ENCODE assay signal across 12 mouse cellular contexts in genomic region chr8:114207026-114207425, GRCm38 (mm10). TPM values are rescaled to one million over a fixed set of nuclear protein-coding genes. Genes with fewer than 3 reads are reported as not detected.
DNase-seq lines count a peak whose midpoint lies in the region; ATAC-seq and TF ChIP-seq lines count a peak whose summit lies in the region.
"Had no signal": no experiment of that assay in that cellular context is flagged by ENCODE, and none has a peak within 500 bp of the region (broad histone marks: within the 10 kb centered on the region; RNA-seq: fewer than 3 reads in every experiment).

No protein-coding gene starts in this region.

- no peak overlapping the region for H3K9ac ChIP-seq in limb, embryonic 12.5 days (replicated peaks)
- 0 out of 2 replicates have a peak overlapping the region, but pooled peaks have one; percentile 47 for H3K9ac ChIP-seq in forebrain, embryonic 12.5 days
- H3K9ac ChIP-seq in limb, embryonic 14.5 days (ENCODE audit: low read depth, low read length, severe bottlenecking), result no peak overlapping the region
- H3K9ac ChIP-seq: intestine, embryonic 15.5 days; liver, postnatal 0 days had no signal

- TF ChIP-seq POLR2A in limb, embryonic 14.5 days (IDR thresholded peaks at IDR 0.05; ENCODE audit: borderline replicate concordance, extremely low read depth, insufficient read depth, insufficient read length), result no peak

- no peak overlapping the region for H3K27ac ChIP-seq in limb, embryonic 12.5 days
- no peak overlapping the region for H3K27ac ChIP-seq in limb, embryonic 10.5 days
- H3K27ac ChIP-seq in forebrain, embryonic 12.5 days, result no peak overlapping the region
- H3K27ac ChIP-seq in limb, embryonic 14.5 days (replicated peaks; ENCODE audit: low read depth, low read length), result no peak overlapping the region
- H3K27ac ChIP-seq in heart, embryonic 10.5 days, result no peak overlapping the region
- H3K27ac ChIP-seq: intestine, embryonic 15.5 days had no signal

- no peak for ATAC-seq in limb, embryonic 12.5 days (ENCODE audit: insufficient number of reproducible peaks, insufficient read depth, low FRiP score, low TSS enrichment, low read depth)
- no peak for ATAC-seq in forebrain, embryonic 12.5 days (ENCODE audit: low FRiP score)
- no peak for ATAC-seq in limb, embryonic 14.5 days (ENCODE audit: low FRiP score, low read depth)
- ATAC-seq: intestine, embryonic 15.5 days; liver, postnatal 0 days; Patski had no signal

- peaks cover 55% of the 10 kb centered on the region for H3K27me3 ChIP-seq in limb, embryonic 12.5 days
- peaks cover 53% of the 10 kb centered on the region for H3K27me3 ChIP-seq in limb, embryonic 10.5 days (ENCODE audit: low read depth, poor library complexity, severe bottlenecking)
- H3K27me3 ChIP-seq in forebrain, embryonic 12.5 days, result peaks cover 14% of the 10 kb centered on the region
- peaks cover 28% of the 10 kb centered on the region for H3K27me3 ChIP-seq in limb, embryonic 14.5 days (ENCODE audit: control insufficient read depth, insufficient read depth, low read length)
- H3K27me3 ChIP-seq in heart, embryonic 10.5 days (ENCODE audit: insufficient read depth, poor library complexity, severe bottlenecking), result peaks cover 51% of the 10 kb centered on the region

- DNase-seq in limb, embryonic 10.5 days (ENCODE audit: low spot score), result no peak
- no peak for DNase-seq in limb, embryonic 14.5 days (ENCODE audit: low spot score)
- DNase-seq in lung, adult 18-20 months, result no peak
- DNase-seq in ovary, postnatal 14 days (ENCODE audit: low spot score), result no peak
- no peak for DNase-seq in heart, embryonic 10.5 days (ENCODE audit: low spot score)
- DNase-seq in Muller cell, postnatal 12 days (ENCODE audit: inconsistent ontology term), result no peak
- DNase-seq: liver, postnatal 0 days had no signal

- peaks cover 9% of the 10 kb centered on the region for H3K9me3 ChIP-seq in limb, embryonic 12.5 days
- H3K9me3 ChIP-seq in limb, embryonic 10.5 days (replicated peaks), result no peaks in the 10 kb centered on the region
- H3K9me3 ChIP-seq in forebrain, embryonic 12.5 days, result 0 out of 2 replicates have a peak, but pooled peaks cover 5% of the 10 kb centered on the region
- no peaks in the 10 kb centered on the region; the same call in 1 of the 2 replicates for H3K9me3 ChIP-seq in limb, embryonic 14.5 days (ENCODE audit: control insufficient read depth, low read length)
- no peaks in the 10 kb centered on the region for H3K9me3 ChIP-seq in heart, embryonic 10.5 days
- H3K9me3 ChIP-seq: intestine, embryonic 15.5 days had no signal

- peaks cover 17% of the 10 kb centered on the region for H3K4me1 ChIP-seq in limb, embryonic 12.5 days (replicated peaks)
- H3K4me1 ChIP-seq in limb, embryonic 10.5 days, result peaks cover 25% of the 10 kb centered on the region
- H3K4me1 ChIP-seq in forebrain, embryonic 12.5 days, result peaks cover 26% of the 10 kb centered on the region
- H3K4me1 ChIP-seq in limb, embryonic 14.5 days (ENCODE audit: control insufficient read depth, insufficient read depth, low read length), result 0 out of 2 replicates have a peak, but pooled peaks cover 4% of the 10 kb centered on the region
- H3K4me1 ChIP-seq in heart, embryonic 10.5 days, result peaks cover 11% of the 10 kb centered on the region

- no peaks in the 10 kb centered on the region for H3K36me3 ChIP-seq in limb, embryonic 12.5 days
- no peaks in the 10 kb centered on the region for H3K36me3 ChIP-seq in limb, embryonic 10.5 days
- H3K36me3 ChIP-seq in forebrain, embryonic 12.5 days (replicated peaks), result no peaks in the 10 kb centered on the region
- no peaks in the 10 kb centered on the region for H3K36me3 ChIP-seq in limb, embryonic 14.5 days (ENCODE audit: control insufficient read depth, insufficient read depth, low read length)
- H3K36me3 ChIP-seq in heart, embryonic 10.5 days, result no peaks in the 10 kb centered on the region
- H3K36me3 ChIP-seq: intestine, embryonic 15.5 days had no signal

- H3K4me3 ChIP-seq in limb, embryonic 12.5 days (replicated peaks), result no peak overlapping the region
- no peak overlapping the region for H3K4me3 ChIP-seq in limb, embryonic 10.5 days
- H3K4me3 ChIP-seq in forebrain, embryonic 12.5 days (replicated peaks), result peak overlapping the region; percentile 67
- peak overlapping the region; percentile 53; the same call in 1 of the 2 replicates for H3K4me3 ChIP-seq in limb, embryonic 14.5 days (replicated peaks; ENCODE audit: low read length)
- no peak overlapping the region for H3K4me3 ChIP-seq in heart, embryonic 10.5 days
- H3K4me3 ChIP-seq: intestine, embryonic 15.5 days; myocyte had no signal

- 37% methylated on average over 4 of the region's 4 CpGs for WGBS in limb, embryonic 12.5 days
- WGBS in limb, embryonic 10.5 days, result 50% methylated on average over 4 of the region's 4 CpGs
- 64% methylated on average over 4 of the region's 4 CpGs for WGBS in forebrain, embryonic 12.5 days
- 31% methylated on average over 4 of the region's 4 CpGs for WGBS in limb, embryonic 14.5 days
- WGBS in heart, embryonic 10.5 days, result 49% methylated on average over 4 of the region's 4 CpGs

- peak overlapping the region; percentile 94 for H3K4me2 ChIP-seq in limb, embryonic 12.5 days
- H3K4me2 ChIP-seq in forebrain, embryonic 12.5 days, result peak overlapping the region; percentile 89
- no peak overlapping the region for H3K4me2 ChIP-seq in limb, embryonic 14.5 days (replicated peaks; ENCODE audit: low read depth, low read length, severe bottlenecking)
- H3K4me2 ChIP-seq: intestine, embryonic 15.5 days had no signal

RNA-seq across cellular contexts. Expression of gene Vat1l, which starts 1.6 kb away (rescaled TPM):
- 2.9 and 3.7 TPM in 2 replicates for polyA plus RNA-seq in limb, embryonic 12.5 days (2016; fragmentation: Nextera tagmentation; extraction: Ambion mirVana)
- polyA plus RNA-seq in limb, embryonic 10.5 days (2016; fragmentation: Nextera tagmentation; extraction: Ambion mirVana), result 1.1 and 1.6 TPM in 2 replicates
- 15.9 and 16.0 TPM in 2 replicates for polyA plus RNA-seq in forebrain, embryonic 12.5 days (2016; fragmentation: Nextera tagmentation; extraction: Ambion mirVana)
- polyA plus RNA-seq in limb, embryonic 14.5 days (2012; rRNA removed), result 9.9 and 10.7 TPM in 2 replicates
- 3.4 and 3.9 TPM in 2 replicates for polyA plus RNA-seq in limb, embryonic 14.5 days (2014; fragmentation: Nextera tagmentation; extraction: Ambion mirVana)
- 0.91 and 1.9 TPM in 2 replicates for polyA plus RNA-seq in heart, embryonic 10.5 days (2016; fragmentation: Nextera tagmentation; extraction: Ambion mirVana)
- polyA plus RNA-seq: liver, postnatal 0 days had no signal

Comparison
In these comparisons a context has a peak if more than half of its experiments do, and no peak if none do; other contexts are left out.
1. H3K4me3 ChIP-seq: peak in forebrain, embryonic 12.5 days (single experiment) and limb, embryonic 14.5 days (single experiment); none in limb, embryonic 12.5 days (single experiment), limb, embryonic 10.5 days (single experiment) and heart, embryonic 10.5 days (single experiment).